Mouse (Mus musculus) retina, embryonic 14.5 days (tissue): ENCODE measurements around the gene Cited4.

Source experiments
- DNase-seq: peaks from one replicate; pipeline ENCODE4 v3.0.0-alpha.2; 2015; ENCODE audit warnings: low spot score

The Cited4 gene

DNA sequence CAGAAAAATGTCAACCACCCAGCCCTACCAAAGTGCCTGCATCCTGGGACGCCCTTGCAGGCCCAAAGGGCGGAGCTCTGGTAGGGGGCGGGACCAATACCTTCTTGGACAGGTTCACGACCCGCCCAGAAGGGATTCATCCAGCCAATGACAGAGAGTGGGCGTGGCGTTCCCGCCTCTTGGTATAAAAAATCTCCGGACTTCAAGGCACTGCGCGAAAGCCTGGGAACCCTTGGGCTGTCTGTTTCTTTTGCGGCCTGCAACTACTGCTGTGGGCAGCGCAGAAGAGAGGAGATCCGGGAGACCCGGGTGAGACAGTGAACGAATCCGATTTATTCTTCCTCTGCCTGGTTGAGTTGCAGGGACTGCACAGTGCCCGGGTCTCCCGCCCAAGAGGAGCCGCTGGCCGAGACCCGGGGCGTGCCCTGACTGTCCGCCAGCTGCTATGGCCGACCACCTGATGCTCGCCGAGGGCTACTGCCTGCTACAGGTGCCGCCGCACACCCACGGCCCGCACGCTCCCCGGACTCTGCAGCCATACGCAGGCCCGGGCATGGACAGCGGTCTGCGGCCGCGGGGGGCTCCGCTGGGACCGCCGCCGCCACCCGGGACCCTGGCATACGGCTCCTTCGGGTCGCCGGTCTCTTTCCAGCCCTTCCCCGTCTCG is at the start of gene Cited4:
Gene Cited4, plus strand, starts transcription at position 215 of the 667 bp plus-strand sequence.
- peak; percentile 94 for DNase-seq

- DNase-seq = no peak
These were observed 38.6 kb upstream of the Cited4 start for GRCm38 (mm10) chr4:120627728-120628127.

- no peak for DNase-seq
These were observed 36.0 kb upstream of the Cited4 start for GRCm38 (mm10) chr4:120630218-120630931.

- DNase-seq = no peak
These were observed 34.5 kb upstream of the Cited4 start for GRCm38 (mm10) chr4:120631828-120632227.

GRCm38 (mm10) chr4:120635351-120635750 is 31.0 kb upstream of the Cited4 start:
- DNase-seq = no peak

DNA sequence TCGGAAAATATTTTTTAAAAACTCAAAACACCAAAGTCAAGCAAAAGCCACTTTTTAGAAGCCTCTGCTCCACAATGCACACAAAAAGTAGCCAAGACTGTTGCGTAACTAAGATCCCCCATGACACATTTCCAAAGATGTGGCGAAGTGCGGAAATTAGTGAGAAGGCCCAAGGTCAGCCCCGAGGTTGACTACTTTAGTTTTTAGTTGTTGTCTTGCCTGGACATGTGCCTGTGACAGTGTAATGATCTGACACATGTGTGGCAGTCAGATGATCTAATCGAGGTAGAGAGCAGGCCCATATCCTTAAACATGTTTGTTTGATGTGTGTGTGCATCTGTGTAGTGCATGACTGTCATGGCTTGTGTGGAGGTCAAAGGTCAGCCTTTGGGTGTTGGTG is 24.4 kb upstream of the Cited4 start:
- no peak for DNase-seq

DNA sequence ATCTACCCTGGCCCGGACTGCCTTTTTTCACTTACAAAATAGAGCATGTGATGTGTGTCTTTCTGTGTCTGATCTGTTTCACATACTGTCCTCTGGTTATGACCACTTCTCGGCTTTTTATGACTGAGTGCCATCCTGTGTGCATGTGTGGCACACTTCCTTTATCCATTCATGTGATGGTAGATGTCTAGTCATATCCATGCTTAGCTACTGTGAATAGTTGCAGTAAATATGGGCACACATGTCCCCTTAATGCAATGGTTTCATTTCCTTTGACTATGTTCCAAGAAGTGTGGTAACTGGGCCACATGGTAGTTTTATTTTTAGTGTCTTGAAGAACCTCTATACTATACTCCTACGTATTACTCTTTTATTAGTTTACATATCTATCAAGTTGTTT is 22.5 kb upstream of the Cited4 start:
- no peak for DNase-seq

GRCm38 (mm10) chr4:120649369-120650207 is 16.8 kb upstream of the Cited4 start:
- DNase-seq = peak; percentile 70

GRCm38 (mm10) chr4:120650208-120650592 is 16.2 kb upstream of the Cited4 start:
- DNase-seq = no peak

- DNase-seq = no peak
These were observed 10.5 kb upstream of the Cited4 start for GRCm38 (mm10) chr4:120655898-120656297.

DNA sequence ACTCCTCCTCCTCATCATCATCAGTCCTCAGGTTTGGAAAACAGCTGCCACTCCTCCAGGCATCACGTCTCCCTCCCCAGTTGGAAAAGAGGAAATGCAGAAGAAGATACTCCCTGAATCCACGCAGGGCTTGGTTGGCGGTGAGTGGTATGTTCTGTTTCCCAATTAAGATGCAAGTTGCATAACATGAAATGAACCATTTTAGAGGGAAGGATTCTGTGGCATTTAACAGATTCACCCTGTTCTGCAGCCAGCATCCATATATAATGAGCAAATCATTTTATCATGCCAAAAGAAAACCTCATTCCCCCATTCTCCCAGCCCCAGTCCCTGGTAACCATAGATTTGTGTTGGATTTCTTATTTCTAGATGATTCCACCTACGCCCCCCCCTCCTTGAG is 5.9 kb upstream of the Cited4 start:
- DNase-seq = no peak

GRCm38 (mm10) chr4:120664601-120665000 is 1.8 kb upstream of the Cited4 start:
- DNase-seq = no peak

DNA sequence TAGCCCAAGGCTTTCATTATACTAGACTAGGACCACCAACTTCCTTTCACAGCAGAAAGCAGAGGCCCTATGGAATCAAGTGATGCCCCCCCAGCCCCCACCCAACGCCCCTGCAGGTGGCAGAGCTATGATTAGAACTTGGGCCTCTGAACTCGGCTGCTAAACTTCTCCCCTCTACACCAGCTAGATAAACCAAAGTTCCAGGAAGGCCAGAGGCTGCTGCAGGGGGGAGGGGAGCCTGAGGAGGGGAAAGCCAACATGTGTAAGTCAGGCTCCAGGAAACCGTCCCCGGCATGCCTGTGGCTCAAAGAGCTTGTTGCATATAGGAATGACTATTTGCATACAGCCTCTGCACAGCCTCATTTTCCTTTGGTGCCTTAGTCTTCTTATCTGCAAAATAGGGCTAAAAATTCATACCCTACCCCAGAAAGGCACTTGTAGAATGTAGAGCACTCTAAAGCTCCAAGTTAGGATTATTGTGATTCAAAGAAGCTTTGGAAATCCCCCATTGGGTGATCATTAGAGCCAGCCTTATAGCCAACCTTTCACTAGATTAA is 1.1 kb upstream of the Cited4 start:
- no peak for DNase-seq

- no peak for DNase-seq
These were observed 590 bp upstream of the Cited4 start for GRCm38 (mm10) chr4:120665782-120666181.

DNA sequence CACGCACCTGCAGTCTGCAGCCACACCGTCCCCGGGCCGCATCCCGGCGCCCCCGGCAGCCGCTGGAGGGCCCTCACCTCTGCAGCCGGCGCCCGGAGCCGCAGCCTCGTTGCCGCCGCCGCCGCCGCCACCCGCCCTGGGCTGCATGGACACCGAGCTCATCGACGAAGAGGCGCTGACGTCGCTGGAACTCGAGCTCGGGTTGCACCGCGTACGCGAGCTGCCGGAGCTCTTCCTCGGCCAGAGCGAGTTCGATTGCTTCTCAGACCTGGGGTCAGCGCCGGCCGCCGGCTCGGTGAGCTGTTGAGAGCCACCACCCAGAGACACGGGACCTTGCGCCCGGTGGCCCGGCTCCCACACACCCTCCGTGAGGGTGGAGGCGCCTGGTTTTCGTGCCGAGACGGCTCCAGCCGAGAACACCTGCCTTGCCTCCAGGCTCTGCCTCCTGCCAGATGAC is 701 bp downstream of the Cited4 start:
- peak; percentile 63 for DNase-seq

- DNase-seq = no peak
These were observed 1.2 kb downstream of the Cited4 start for GRCm38 (mm10) chr4:120667555-120667954.

GRCm38 (mm10) chr4:120668551-120668950 is 2.2 kb downstream of the Cited4 start:
- no peak for DNase-seq

DNA sequence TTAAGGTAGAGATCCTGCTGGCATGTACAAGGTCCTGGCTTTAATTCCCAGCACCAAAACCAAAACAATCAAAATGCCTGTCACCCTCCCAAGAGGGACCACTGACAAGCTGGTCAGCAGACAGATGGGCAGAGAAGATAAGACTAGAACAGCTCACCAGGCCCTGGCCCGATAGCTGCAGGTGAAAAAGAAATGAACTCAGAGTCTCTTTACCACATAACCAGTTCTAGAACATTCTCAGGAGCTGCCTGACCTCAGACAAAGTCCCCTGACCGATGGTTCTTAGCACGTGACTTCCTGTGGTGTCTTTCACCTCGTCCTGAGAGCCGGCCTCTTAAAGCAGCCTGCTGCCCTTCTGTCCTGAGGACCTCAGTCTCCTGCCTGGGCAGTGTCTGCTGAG is 3.2 kb downstream of the Cited4 start:
- DNase-seq = no peak

DNA sequence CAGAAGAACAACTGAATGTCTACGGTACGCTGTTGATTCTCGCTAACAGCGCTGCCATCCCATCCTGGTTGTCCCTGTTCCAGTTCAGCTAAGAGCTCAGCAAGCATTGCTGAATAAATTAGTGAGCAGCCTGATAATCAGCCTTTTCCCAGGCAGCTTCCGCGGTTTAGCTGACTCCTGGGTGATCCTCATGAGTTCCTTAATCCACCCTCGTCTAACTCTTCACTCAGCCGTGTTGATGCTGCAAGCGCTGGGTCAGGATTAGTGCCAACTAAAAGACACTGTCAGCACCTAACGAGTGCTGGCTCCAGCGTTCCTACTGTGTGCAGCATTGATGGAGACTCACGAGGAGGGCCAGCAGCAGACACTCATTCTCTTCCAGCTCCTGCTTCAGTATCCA is 4.7 kb downstream of the Cited4 start:
- DNase-seq = peak; percentile 33

GRCm38 (mm10) chr4:120673606-120674005 is 7.2 kb downstream of the Cited4 start:
- DNase-seq = no peak

GRCm38 (mm10) chr4:120674775-120675451 is 8.5 kb downstream of the Cited4 start:
- DNase-seq = no peak

- DNase-seq = no peak
These were observed 9.3 kb downstream of the Cited4 start for GRCm38 (mm10) chr4:120675640-120676039.
